Mouse (Mus musculus): Measurements from ENCODE around the gene Cd151. TPM values are rescaled to one million over a fixed set of nuclear protein-coding genes. Genes with fewer than 3 reads are reported as not detected.

The Cd151 gene
- polyA plus RNA-seq, 1 experiment from 2014 or later, result 4.1 TPM

DNA sequence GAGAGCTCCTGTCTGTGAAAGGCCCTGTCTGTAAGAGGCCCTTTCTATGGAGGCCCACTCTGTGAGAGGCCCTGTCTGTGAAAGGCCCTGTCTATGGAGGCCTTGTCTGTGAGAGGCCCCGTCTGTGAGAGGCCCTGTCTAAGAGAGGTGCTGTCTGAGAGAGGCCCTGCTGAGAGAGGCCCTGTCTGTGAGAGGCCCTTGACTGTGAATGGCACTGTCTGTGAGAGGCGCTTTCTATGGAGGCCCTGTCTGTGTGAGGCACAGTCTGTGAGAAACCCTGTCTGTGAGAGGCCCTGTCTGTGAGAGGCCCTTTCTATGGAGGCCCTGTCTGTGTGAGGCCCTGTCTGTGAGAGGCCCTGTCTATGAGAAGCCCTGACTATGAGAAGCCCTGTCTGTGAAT, 39.1 kb downstream of the Cd151 start:
- Histone ChIP-seq H3K27me3 (no peaks in the 10 kb centered on the region), H3K4me2 (peak overlapping the region; percentile 77), H3K36me3 (peaks cover 51% of the 10 kb centered on the region), H3K9ac (peak overlapping the region; percentile 80), H3K27ac (peak overlapping the region; percentile 93), H3K4me3 (replicated peaks) (peak overlapping the region; percentile 75), H3K4me1 (replicated peaks) (peaks cover 80% of the 10 kb centered on the region), H3K9me3 (replicated peaks) (no peaks in the 10 kb centered on the region)
- peak; percentile 23 for DNase-seq
- peak; percentile 67 for ATAC-seq (ENCODE audit: low read depth)
- WGBS (ENCODE audit: insufficient replicate concordance), result 50% methylated on average over 2 of the region's 2 CpGs

DNA sequence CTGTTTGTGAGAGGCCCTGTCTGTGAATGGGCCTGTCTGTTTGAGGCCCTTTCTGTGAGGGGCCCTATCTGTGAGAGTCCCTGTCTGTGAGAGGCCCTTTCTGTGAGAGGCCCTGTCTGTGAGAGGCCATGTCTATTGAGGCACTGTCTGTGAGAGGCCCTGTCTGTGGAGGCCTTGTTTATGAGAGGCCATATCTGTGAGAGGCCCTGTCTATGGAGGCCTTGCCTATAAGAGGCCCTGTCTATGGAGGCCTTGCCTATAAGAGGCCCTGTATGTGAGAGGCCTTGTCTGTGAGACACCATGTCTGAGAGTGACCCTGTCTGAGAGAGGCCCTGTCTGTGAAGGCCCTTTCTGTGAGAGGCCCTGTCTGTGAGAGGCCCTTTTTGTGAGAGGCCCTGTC, 41.0 kb downstream of the Cd151 start:
- H3K27me3 ChIP-seq, result no peaks in the 10 kb centered on the region
- H3K4me3 ChIP-seq (replicated peaks), result peak overlapping the region; percentile 75
- H3K4me2 ChIP-seq, result peak overlapping the region; percentile 77
- no peaks in the 10 kb centered on the region for H3K9me3 ChIP-seq (replicated peaks)
- DNase-seq, result peak; percentile 41
- peaks cover 55% of the 10 kb centered on the region for H3K36me3 ChIP-seq
- peak overlapping the region; percentile 80 for H3K9ac ChIP-seq
- peaks cover 71% of the 10 kb centered on the region for H3K4me1 ChIP-seq (replicated peaks)
- ATAC-seq (ENCODE audit: low read depth), result peak; percentile 87
- peak overlapping the region; percentile 93 for H3K27ac ChIP-seq

GRCm38 (mm10) chr7:141510196-141510595, 43.0 kb downstream of the Cd151 start:
- Histone ChIP-seq H3K36me3 (peaks cover 72% of the 10 kb centered on the region), H3K9ac (no peak overlapping the region), H3K4me2 (no peak overlapping the region), H3K4me1 (replicated peaks) (peaks cover 56% of the 10 kb centered on the region), H3K4me3 (replicated peaks) (no peak overlapping the region), H3K27ac (peak overlapping the region; percentile 93), H3K9me3 (replicated peaks) (no peaks in the 10 kb centered on the region), H3K27me3 (no peaks in the 10 kb centered on the region)
- ATAC-seq (ENCODE audit: low read depth), result no peak
- no peak for DNase-seq
- 85% methylated on average over 5 of the region's 5 CpGs for WGBS (ENCODE audit: insufficient replicate concordance)

GRCm38 (mm10) chr7:141510681-141511191, 43.5 kb downstream of the Cd151 start:
- Histone ChIP-seq H3K4me3 (replicated peaks) (no peak overlapping the region), H3K27me3 (no peaks in the 10 kb centered on the region), H3K4me2 (no peak overlapping the region), H3K4me1 (replicated peaks) (peaks cover 53% of the 10 kb centered on the region), H3K36me3 (peaks cover 77% of the 10 kb centered on the region), H3K9ac (no peak overlapping the region), H3K27ac (0 out of 2 replicates have a peak overlapping the region, but pooled peaks have one; percentile 93), H3K9me3 (replicated peaks) (no peaks in the 10 kb centered on the region)
- no peak for DNase-seq
- ATAC-seq (ENCODE audit: low read depth), result no peak
- WGBS (ENCODE audit: insufficient replicate concordance), result 86% methylated on average over 8 of the region's 8 CpGs

DNA sequence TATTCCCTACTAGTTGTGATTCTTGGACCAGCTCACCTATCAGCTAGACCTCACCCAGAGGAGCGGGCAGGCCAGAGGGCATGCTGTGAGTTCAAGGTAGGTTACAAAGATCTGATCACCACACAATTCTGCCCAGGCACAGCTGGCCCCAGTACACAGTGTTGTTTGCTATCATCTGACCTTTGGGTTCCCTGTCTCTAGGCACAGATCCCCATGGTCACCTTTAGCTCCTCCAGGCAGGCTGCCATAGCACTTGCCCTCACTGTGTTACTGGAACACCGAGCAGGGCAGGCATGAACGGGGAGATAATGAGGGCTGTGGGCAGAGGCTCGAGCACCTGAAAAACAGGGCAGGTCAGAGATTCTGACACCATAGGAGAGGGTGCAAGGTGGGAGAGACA, 50.4 kb downstream of the Cd151 start:
- 57% methylated on average over 4 of the region's 4 CpGs for WGBS (ENCODE audit: insufficient replicate concordance)
- ATAC-seq (ENCODE audit: low read depth) (peak; percentile 60), DNase-seq (no peak)
- H3K9me3 ChIP-seq (replicated peaks), result no peaks in the 10 kb centered on the region
- H3K9ac ChIP-seq, result no peak overlapping the region
- H3K4me2 ChIP-seq, result no peak overlapping the region
- H3K36me3 ChIP-seq, result peaks cover 77% of the 10 kb centered on the region
- no peak overlapping the region for H3K4me3 ChIP-seq (replicated peaks)
- H3K27me3 ChIP-seq, result no peaks in the 10 kb centered on the region
- H3K4me1 ChIP-seq (replicated peaks), result peaks cover 35% of the 10 kb centered on the region
- peak overlapping the region; percentile 37 for H3K27ac ChIP-seq

DNA sequence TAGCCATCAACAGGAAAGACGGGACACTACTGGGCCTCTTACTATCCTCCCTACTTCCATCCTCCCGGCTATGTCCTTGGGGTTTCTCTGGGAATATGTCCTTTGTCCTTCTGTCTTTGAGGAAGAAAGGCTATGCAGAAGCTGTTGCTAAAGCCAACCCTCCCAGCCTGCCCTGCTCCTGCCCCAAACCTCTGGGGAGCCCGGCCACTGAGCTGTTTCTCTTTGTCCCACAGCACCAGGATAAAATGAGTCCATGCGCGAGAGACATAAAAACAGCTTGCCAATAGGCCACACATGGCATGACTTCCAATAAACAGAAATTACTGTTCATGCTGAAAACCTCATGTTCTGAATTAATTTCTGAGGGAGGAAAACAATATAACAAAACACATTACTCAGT, 51.1 kb downstream of the Cd151 start:
- H3K36me3 ChIP-seq, result peaks cover 70% of the 10 kb centered on the region
- H3K27me3 ChIP-seq, result no peaks in the 10 kb centered on the region
- ATAC-seq (ENCODE audit: low read depth), result no peak
- no peak overlapping the region for H3K4me2 ChIP-seq
- 92% methylated on average over 5 of the region's 5 CpGs for WGBS (ENCODE audit: insufficient replicate concordance)
- H3K27ac ChIP-seq, result peak overlapping the region; percentile 26; the same call in 1 of the 2 replicates
- H3K4me1 ChIP-seq (replicated peaks), result peaks cover 35% of the 10 kb centered on the region
- no peak for DNase-seq
- no peak overlapping the region for H3K4me3 ChIP-seq (replicated peaks)
- H3K9me3 ChIP-seq (replicated peaks), result no peaks in the 10 kb centered on the region
- H3K9ac ChIP-seq, result peak overlapping the region; percentile 49; the same call in 1 of the 2 replicates

DNA sequence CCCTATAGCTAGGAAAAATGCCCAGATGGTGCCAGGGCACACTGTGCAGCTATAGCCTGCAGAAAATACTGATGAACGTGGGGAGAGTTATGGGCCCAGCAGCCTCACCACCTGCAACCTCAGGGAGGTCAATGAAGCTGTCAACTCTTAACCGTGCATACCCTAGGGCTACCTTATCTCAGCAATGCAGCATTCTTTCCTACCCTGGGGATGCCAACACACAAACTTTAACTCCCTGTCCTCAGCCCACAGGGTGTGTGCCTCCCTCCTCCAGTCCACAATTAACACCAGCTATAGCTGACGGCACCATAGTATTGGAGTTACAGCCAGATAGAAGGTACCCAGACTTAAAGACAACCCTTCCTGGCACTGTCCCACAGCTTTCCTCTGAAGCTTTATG, 51.7 kb downstream of the Cd151 start:
- H3K9me3 ChIP-seq (replicated peaks), result no peaks in the 10 kb centered on the region
- H3K27me3 ChIP-seq, result no peaks in the 10 kb centered on the region
- peaks cover 69% of the 10 kb centered on the region for H3K36me3 ChIP-seq
- peak; percentile 37 for DNase-seq
- H3K4me1 ChIP-seq (replicated peaks), result peaks cover 35% of the 10 kb centered on the region
- peak overlapping the region; percentile 69 for H3K27ac ChIP-seq
- H3K9ac ChIP-seq, result peak overlapping the region; percentile 49
- peak overlapping the region; percentile 17; the same call in 1 of the 2 replicates for H3K4me2 ChIP-seq
- H3K4me3 ChIP-seq (replicated peaks), result no peak overlapping the region
- WGBS (ENCODE audit: insufficient replicate concordance), result 23% methylated on average over 3 of the region's 3 CpGs
- peak; percentile 85 for ATAC-seq (ENCODE audit: low read depth)

- Histone ChIP-seq H3K9ac (peak overlapping the region; percentile 49; the same call in 1 of the 2 replicates), H3K36me3 (peaks cover 65% of the 10 kb centered on the region), H3K4me3 (replicated peaks) (no peak overlapping the region), H3K4me2 (no peak overlapping the region), H3K27ac (peak overlapping the region; percentile 69), H3K9me3 (replicated peaks) (no peaks in the 10 kb centered on the region), H3K27me3 (no peaks in the 10 kb centered on the region), H3K4me1 (replicated peaks) (peaks cover 35% of the 10 kb centered on the region)
- WGBS (ENCODE audit: insufficient replicate concordance), result 43% methylated on average over 1 of the region's 1 CpGs
- ATAC-seq (ENCODE audit: low read depth), result no peak
- no peak for DNase-seq
Observed at GRCm38 (mm10) chr7:141519795-141520194, 52.6 kb downstream of the Cd151 start.

Other genes starting within 250 kb of the Cd151 start
- 32.6 and 34.9 TPM in 2 replicates for gene Phrf1, start 238.6 kb upstream of the Cd151 start, polyA plus RNA-seq (2015; fragmentation: Nextera tagmentation; extraction: Ambion mirVana)
- 6.3 and 6.4 TPM in 2 replicates for gene Irf7, start 200.9 kb upstream of the Cd151 start, polyA plus RNA-seq (2015; fragmentation: Nextera tagmentation; extraction: Ambion mirVana)
- 0.10 and 0.32 TPM in 2 replicates for gene Cdhr5, start 190.6 kb upstream of the Cd151 start, polyA plus RNA-seq (2015; fragmentation: Nextera tagmentation; extraction: Ambion mirVana)
- 0.22 TPM in 1 of 2 replicates, not detected in the other for gene Sct, start 188.3 kb upstream of the Cd151 start, polyA plus RNA-seq (2015; fragmentation: Nextera tagmentation; extraction: Ambion mirVana)
- 0.03 TPM in 1 of 2 replicates, not detected in the other for gene Drd4, start 175.4 kb upstream of the Cd151 start, polyA plus RNA-seq (2015; fragmentation: Nextera tagmentation; extraction: Ambion mirVana)
- gene Deaf1, start 139.7 kb upstream of the Cd151 start, polyA plus RNA-seq (2015; fragmentation: Nextera tagmentation; extraction: Ambion mirVana), result 16.3 and 17.1 TPM in 2 replicates
- gene Tmem80, start 139.7 kb upstream of the Cd151 start, polyA plus RNA-seq (2015; fragmentation: Nextera tagmentation; extraction: Ambion mirVana), result 18.2 and 19.6 TPM in 2 replicates
- 5.1 and 6.6 TPM in 2 replicates for gene Eps8l2, start 128.5 kb upstream of the Cd151 start, polyA plus RNA-seq (2015; fragmentation: Nextera tagmentation; extraction: Ambion mirVana)
- 518 and 542 TPM in 2 replicates for gene Taldo1, start 75.2 kb upstream of the Cd151 start, polyA plus RNA-seq (2015; fragmentation: Nextera tagmentation; extraction: Ambion mirVana)
- gene Gatd1, start 53.3 kb upstream of the Cd151 start, polyA plus RNA-seq (2015; fragmentation: Nextera tagmentation; extraction: Ambion mirVana), result 18.1 and 18.3 TPM in 2 replicates
- gene Cend1, start 37.9 kb upstream of the Cd151 start, polyA plus RNA-seq (2015; fragmentation: Nextera tagmentation; extraction: Ambion mirVana), result 0.10 and 0.14 TPM in 2 replicates
- gene Slc25a22, start 29.5 kb upstream of the Cd151 start, polyA plus RNA-seq (2015; fragmentation: Nextera tagmentation; extraction: Ambion mirVana), result 16.6 and 20.4 TPM in 2 replicates
- 10.9 and 11.4 TPM in 2 replicates for gene Pidd1, start 23.4 kb upstream of the Cd151 start, polyA plus RNA-seq (2015; fragmentation: Nextera tagmentation; extraction: Ambion mirVana)
- gene Rplp2, start 20.0 kb upstream of the Cd151 start, polyA plus RNA-seq (2015; fragmentation: Nextera tagmentation; extraction: Ambion mirVana), result 1,223 and 1,240 TPM in 2 replicates
- gene Pnpla2, start 12.2 kb upstream of the Cd151 start, polyA plus RNA-seq (2015; fragmentation: Nextera tagmentation; extraction: Ambion mirVana), result 11.9 and 13.8 TPM in 2 replicates
- gene Cracr2b, start 6.3 kb upstream of the Cd151 start, polyA plus RNA-seq (2015; fragmentation: Nextera tagmentation; extraction: Ambion mirVana), result 3.6 and 4.0 TPM in 2 replicates
- gene Polr2l, start 7.7 kb downstream of the Cd151 start, polyA plus RNA-seq (2015; fragmentation: Nextera tagmentation; extraction: Ambion mirVana), result 63.9 and 72.4 TPM in 2 replicates
- gene Tspan4, start 7.8 kb downstream of the Cd151 start, polyA plus RNA-seq (2015; fragmentation: Nextera tagmentation; extraction: Ambion mirVana), result 49.3 and 49.7 TPM in 2 replicates
- gene Chid1, start 72.5 kb downstream of the Cd151 start, polyA plus RNA-seq (2015; fragmentation: Nextera tagmentation; extraction: Ambion mirVana), result 28.0 and 31.3 TPM in 2 replicates
- 65.4 and 73.2 TPM in 2 replicates for gene Ap2a2, start 94.8 kb downstream of the Cd151 start, polyA plus RNA-seq (2015; fragmentation: Nextera tagmentation; extraction: Ambion mirVana)
- gene Muc6, start 187.9 kb downstream of the Cd151 start, polyA plus RNA-seq (2015; fragmentation: Nextera tagmentation; extraction: Ambion mirVana), result 1.1 and 1.7 TPM in 2 replicates
- 0.03 and 0.05 TPM in 2 replicates for gene Muc2, start 222.9 kb downstream of the Cd151 start, polyA plus RNA-seq (2015; fragmentation: Nextera tagmentation; extraction: Ambion mirVana)